Mouse (Mus musculus) liver, postnatal 0 days (tissue): ENCODE results near the gene Rps6kc1. TPM values are rescaled to one million over a fixed set of nuclear protein-coding genes. Genes with fewer than 3 reads are reported as not detected.

Source experiments
- ATAC-seq: fragments of 200-750 bp; cut with Nextera tagmentation; 2 replicates; pipeline ENCODE4 v1.8.0; 2017; ENCODE audit warnings: mild to moderate bottlenecking, moderate library complexity
- DNase-seq: peaks from one replicate; pipeline ENCODE4 v3.0.0-alpha.2; 2016
- H3K27ac ChIP-seq: fragments of 300-500 bp; sonication (generic); 2 replicates; pipeline ENCODE4 v1.5.1; 2014; ENCODE audit warnings: antibody characterized with exemption, moderate library complexity, mild to moderate bottlenecking, low read depth
- H3K27me3 ChIP-seq: fragments of 300-500 bp; sonication (generic); 2 replicates; pipeline ENCODE4 v1.6.1; 2014; ENCODE audit warnings: low read length, control low read depth, mixed read lengths; ENCODE audit not compliant: insufficient read depth
- H3K36me3 ChIP-seq: fragments of 300-500 bp; sonication (generic); replicated peaks from 2 replicates; pipeline ENCODE4 v1.6.1; 2014; ENCODE audit warnings: mild to moderate bottlenecking, control low read depth, low read length, moderate library complexity, mixed read lengths; ENCODE audit not compliant: insufficient read depth
- H3K4me1 ChIP-seq: fragments of 300-500 bp; sonication (generic); 2 replicates; pipeline ENCODE4 v1.6.1; 2014; ENCODE audit warnings: antibody characterized with exemption, mild to moderate bottlenecking, control low read depth; ENCODE audit not compliant: insufficient read depth
- H3K4me2 ChIP-seq: fragments of 300-500 bp; sonication (generic); 2 replicates; pipeline ENCODE4 v1.6.1; 2014; ENCODE audit warnings: low read depth, mild to moderate bottlenecking, low read length, moderate library complexity, mixed read lengths
- H3K4me3 ChIP-seq: fragments of 300-500 bp; sonication (generic); 2 replicates; pipeline ENCODE4 v1.5.1; 2014; ENCODE audit warnings: low read depth, low read length
- H3K9ac ChIP-seq: fragments of 300-500 bp; sonication (generic); replicated peaks from 2 replicates; pipeline ENCODE4 v1.6.1; 2014; ENCODE audit warnings: mild to moderate bottlenecking, moderate library complexity
- H3K9me3 ChIP-seq: fragments of 300-500 bp; sonication (generic); 2 replicates; pipeline ENCODE4 v1.6.1; 2016; ENCODE audit warnings: mild to moderate bottlenecking, control low read depth, low read length, mixed read lengths
- CTCF ChIP-seq: sonication (generic); IDR thresholded peaks from 2 replicates; pipeline ENCODE4 v1.5.1; 2016; ENCODE audit warnings: antibody characterized with exemption, low read depth
- EP300 ChIP-seq: IDR thresholded peaks from 2 replicates; pipeline ENCODE4 v1.6.1; 2016; ENCODE audit warnings: antibody characterized with exemption, low read depth, mild to moderate bottlenecking
- WGBS: fragments of 180-500 bp; shearing (Covaris S2); extraction: QIAGEN DNeasy Blood & Tissue Kit; methylation state at CpG from one replicate; pipeline ENCODE4 v1.1.7; 2014; ENCODE audit not compliant: insufficient replicate concordance; 5-methylcytosine and 5-hydroxymethylcytosine counted together
- polyA plus RNA-seq: library from polyadenylated mRNA; unstranded; fragments of >200 nt; fragmentation: Nextera tagmentation; extraction: Ambion mirVana; gene quantifications from 2 replicates; pipeline ENCODE4 v1.2.1, GENCODE M21; 2015

Rps6kc1 gene
- polyA plus RNA-seq, 1 experiment from 2014 or later, result 3.9 TPM

DNA sequence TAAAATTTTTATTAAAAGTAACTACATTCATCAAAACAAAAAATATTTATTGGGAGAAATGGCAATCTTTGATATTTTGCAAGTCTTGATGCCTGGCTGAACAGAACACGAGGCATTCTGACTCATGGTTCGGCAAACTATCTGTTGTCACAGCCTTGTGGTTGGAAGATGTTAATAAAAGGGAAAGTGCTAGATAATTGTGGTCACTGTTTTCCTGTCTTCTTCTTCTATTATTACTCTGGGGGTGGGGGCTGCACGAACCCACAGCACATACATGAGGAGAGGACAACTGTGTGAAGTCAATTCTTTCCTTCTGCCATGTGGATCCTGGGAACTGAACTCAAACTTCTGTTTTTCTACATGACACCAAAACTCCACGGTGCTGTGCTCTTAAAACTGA lies 36.5 kb downstream of the Rps6kc1 start:
- H3K4me1 ChIP-seq, result 0 out of 2 replicates have a peak, but pooled peaks cover 3% of the 10 kb centered on the region
- H3K4me2 ChIP-seq, result no peak overlapping the region
- no peak overlapping the region for H3K9ac ChIP-seq
- no peaks in the 10 kb centered on the region for H3K27me3 ChIP-seq
- peaks cover 6% of the 10 kb centered on the region; the same call in 1 of the 2 replicates for H3K36me3 ChIP-seq
- TF ChIP-seq CTCF (no peak), EP300 (no peak)
- no peak overlapping the region for H3K4me3 ChIP-seq
- 42% methylated on average over 4 of the region's 4 CpGs for WGBS
- DNase-seq, result no peak
- H3K9me3 ChIP-seq, result no peaks in the 10 kb centered on the region
- ATAC-seq, result no peak
- no peak overlapping the region for H3K27ac ChIP-seq

DNA sequence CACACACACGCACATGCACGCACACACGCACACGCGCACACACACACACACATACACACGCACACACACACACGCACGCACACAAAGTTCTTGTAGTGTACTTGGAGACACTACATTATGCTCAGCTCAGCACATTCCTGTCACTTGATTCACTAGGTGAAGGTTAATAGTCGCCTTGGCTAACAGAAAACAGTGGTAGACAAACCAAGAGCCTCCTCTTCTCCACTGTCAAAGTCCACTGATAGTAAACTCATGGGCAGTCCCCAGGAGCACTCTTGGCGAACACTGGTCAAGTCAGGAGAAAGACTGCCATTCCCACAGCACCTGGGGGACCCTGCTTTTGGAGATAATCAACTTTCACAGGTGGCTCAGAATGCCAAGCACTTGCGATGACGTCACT lies 40.5 kb downstream of the Rps6kc1 start:
- no peaks in the 10 kb centered on the region for H3K27me3 ChIP-seq
- H3K27ac ChIP-seq, result no peak overlapping the region
- no peak overlapping the region for H3K4me2 ChIP-seq
- no peak overlapping the region for H3K9ac ChIP-seq
- TF ChIP-seq CTCF (no peak), EP300 (no peak)
- H3K9me3 ChIP-seq, result no peaks in the 10 kb centered on the region
- DNase-seq (no peak), ATAC-seq (no peak)
- WGBS, result 91% methylated on average over 12 of the region's 12 CpGs
- no peak overlapping the region for H3K4me3 ChIP-seq
- H3K36me3 ChIP-seq, result peaks cover 14% of the 10 kb centered on the region
- H3K4me1 ChIP-seq, result 0 out of 2 replicates have a peak, but pooled peaks cover 3% of the 10 kb centered on the region

DNA sequence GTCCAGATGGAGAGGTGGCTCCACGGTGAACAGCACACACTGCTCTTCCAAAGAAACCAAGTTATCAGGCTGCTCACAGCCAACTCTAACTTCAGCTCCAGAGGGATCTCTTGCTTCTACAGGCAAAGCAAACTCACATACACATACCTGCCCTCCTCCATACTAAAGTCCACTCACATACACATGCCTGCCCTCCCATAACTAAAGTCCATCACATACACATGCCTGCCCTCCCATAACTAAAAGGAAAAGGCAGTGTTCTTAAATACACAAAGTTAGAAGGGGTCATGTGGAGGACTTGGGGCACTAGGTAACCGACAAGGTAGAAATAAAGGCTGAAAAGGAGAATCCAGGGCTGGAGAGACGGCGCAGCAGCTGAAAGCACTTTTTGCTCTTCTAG lies 41.6 kb downstream of the Rps6kc1 start:
- no peak for TF ChIP-seq EP300
- TF ChIP-seq CTCF, result no peak
- H3K9ac ChIP-seq, result no peak overlapping the region
- peak overlapping the region; percentile 55 for H3K27ac ChIP-seq
- H3K27me3 ChIP-seq, result no peaks in the 10 kb centered on the region
- 76% methylated on average over 4 of the region's 4 CpGs for WGBS
- H3K4me2 ChIP-seq, result no peak overlapping the region
- no peaks in the 10 kb centered on the region for H3K9me3 ChIP-seq
- H3K36me3 ChIP-seq, result peaks cover 14% of the 10 kb centered on the region
- H3K4me3 ChIP-seq, result no peak overlapping the region
- DNase-seq (no peak), ATAC-seq (peak; percentile 86)
- H3K4me1 ChIP-seq, result 0 out of 2 replicates have a peak, but pooled peaks cover 3% of the 10 kb centered on the region

DNA sequence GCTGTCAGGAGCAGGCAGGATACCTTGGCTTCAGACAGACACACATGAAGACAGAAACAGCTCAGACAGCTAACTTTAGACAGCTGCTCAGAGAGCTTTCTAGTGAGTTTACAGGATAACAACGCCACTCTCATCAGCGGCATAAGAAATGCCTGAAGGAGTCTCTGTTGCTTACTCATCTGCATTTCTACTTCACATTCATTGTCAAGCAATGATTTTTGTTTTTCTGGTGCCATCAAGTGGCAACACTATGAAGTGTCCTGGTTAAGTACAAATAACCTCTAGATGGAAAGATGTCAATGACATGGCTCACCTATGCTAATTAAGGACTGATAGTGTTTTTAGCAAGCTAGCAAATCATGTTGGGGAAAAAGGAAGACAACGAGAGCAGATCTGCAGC lies 42.8 kb downstream of the Rps6kc1 start:
- DNase-seq, result no peak

DNA sequence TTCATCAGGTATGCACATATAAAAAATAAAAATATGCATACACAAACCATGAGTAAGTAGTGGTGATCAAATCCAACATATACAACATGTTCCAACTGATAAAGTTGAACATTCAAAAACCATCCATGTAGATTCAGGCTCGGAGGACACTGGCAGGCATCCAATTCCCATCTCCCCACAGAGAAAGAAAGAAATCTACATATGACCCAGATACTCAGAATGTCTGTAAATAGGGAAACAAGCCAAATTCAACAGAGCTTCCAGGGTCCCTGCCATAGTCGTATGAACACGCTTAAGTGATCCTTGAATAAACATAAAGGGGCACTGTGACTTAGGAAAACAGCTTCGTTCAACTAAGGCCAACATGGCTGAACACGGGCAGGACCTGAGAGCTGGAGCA lies 49.9 kb downstream of the Rps6kc1 start:
- TF ChIP-seq EP300, result no peak
- TF ChIP-seq CTCF, result no peak
- peak; percentile 65 for DNase-seq
- peak; percentile 77 for ATAC-seq
- Histone ChIP-seq H3K9ac (no peak overlapping the region; the same call in 1 of the 2 replicates), H3K27ac (peak overlapping the region; percentile 81), H3K4me1 (no peaks in the 10 kb centered on the region; the same call in 1 of the 2 replicates), H3K27me3 (no peaks in the 10 kb centered on the region), H3K36me3 (no peaks in the 10 kb centered on the region), H3K4me3 (no peak overlapping the region), H3K4me2 (peak overlapping the region; percentile 49), H3K9me3 (no peaks in the 10 kb centered on the region)
- 59% methylated on average over 5 of the region's 5 CpGs for WGBS

More for the DNA sequence above, 42.8 kb downstream of the Rps6kc1 start:
- Histone ChIP-seq H3K9ac (no peak overlapping the region), H3K36me3 (peaks cover 14% of the 10 kb centered on the region), H3K4me1 (0 out of 2 replicates have a peak, but pooled peaks cover 3% of the 10 kb centered on the region), H3K9me3 (no peaks in the 10 kb centered on the region), H3K27me3 (no peaks in the 10 kb centered on the region), H3K27ac (no peak overlapping the region), H3K4me2 (no peak overlapping the region), H3K4me3 (no peak overlapping the region)
- 67% methylated on average over 3 of the region's 3 CpGs for WGBS
- TF ChIP-seq EP300 (no peak), CTCF (peak; percentile 42)
- no peak for ATAC-seq

- no peak for DNase-seq
- 50% methylated on average over 3 of the region's 3 CpGs for WGBS
- ATAC-seq, result no peak
Measured at GRCm38 (mm10) chr1:190854465-190854864, 57.1 kb downstream of the Rps6kc1 start.

More at GRCm38 (mm10) chr1:190854465-190854864, 57.1 kb downstream of the Rps6kc1 start:
- H3K36me3 ChIP-seq, result no peaks in the 10 kb centered on the region
- H3K4me3 ChIP-seq, result no peak overlapping the region
- H3K9ac ChIP-seq, result no peak overlapping the region
- H3K9me3 ChIP-seq, result no peaks in the 10 kb centered on the region
- TF ChIP-seq CTCF, result no peak
- H3K4me2 ChIP-seq, result no peak overlapping the region
- no peak overlapping the region for H3K27ac ChIP-seq
- H3K4me1 ChIP-seq, result 0 out of 2 replicates have a peak, but pooled peaks cover 3% of the 10 kb centered on the region
- H3K27me3 ChIP-seq, result no peaks in the 10 kb centered on the region
